Mouse (Mus musculus) thymus, postnatal 4 days (tissue): Measurements from ENCODE around the gene Ogfrl1.

ENCODE experiments used
- DNase-seq: peaks from one replicate; pipeline ENCODE4 v3.0.0; 2021

The Ogfrl1 gene

GRCm38 (mm10) chr1:23345633-23346032 is 51.9 kb downstream of the Ogfrl1 start:
- DNase-seq = no peak

- DNase-seq = no peak
Measured at GRCm38 (mm10) chr1:23342864-23343263, 54.7 kb downstream of the Ogfrl1 start.

- no peak for DNase-seq
Measured at GRCm38 (mm10) chr1:23342224-23342623, 55.3 kb downstream of the Ogfrl1 start.

GRCm38 (mm10) chr1:23335726-23336363 is 61.7 kb downstream of the Ogfrl1 start:
- DNase-seq = no peak

GRCm38 (mm10) chr1:23335050-23335449 is 62.5 kb downstream of the Ogfrl1 start:
- DNase-seq = no peak

GRCm38 (mm10) chr1:23332192-23332591 is 65.4 kb downstream of the Ogfrl1 start:
- DNase-seq = no peak

GRCm38 (mm10) chr1:23325160-23325559 is 72.4 kb downstream of the Ogfrl1 start:
- no peak for DNase-seq

- no peak for DNase-seq
Measured at GRCm38 (mm10) chr1:23324226-23324625, 73.3 kb downstream of the Ogfrl1 start.

GRCm38 (mm10) chr1:23323286-23323685 is 74.3 kb downstream of the Ogfrl1 start:
- DNase-seq = no peak

- DNase-seq = no peak
Measured at GRCm38 (mm10) chr1:23322208-23322607, 75.4 kb downstream of the Ogfrl1 start.

GRCm38 (mm10) chr1:23321331-23321851 is 76.2 kb downstream of the Ogfrl1 start:
- DNase-seq = peak; percentile 24

- no peak for DNase-seq
Measured at GRCm38 (mm10) chr1:23320591-23321195, 76.9 kb downstream of the Ogfrl1 start.
